Mouse (Mus musculus) frontal cortex, postnatal 36 days (tissue): ENCODE data around the gene Itgb5.

Experiments used
- DNase-seq, 2 experiments: peaks; one replicate each; pipeline ENCODE4 v3.0.0; 2022; ENCODE audit warnings: low spot score in 2 of 2

Gene Itgb5

GRCm38 (mm10) chr16:33832057-33832456 lies 2.6 kb downstream of the Itgb5 start:
- DNase-seq = no peak

- peak in 1 of 2 experiments; percentile 20 for DNase-seq
Measured at GRCm38 (mm10) chr16:33832728-33833428, 3.4 kb downstream of the Itgb5 start.

GRCm38 (mm10) chr16:33833429-33833753 lies 3.9 kb downstream of the Itgb5 start:
- no peak for DNase-seq

GRCm38 (mm10) chr16:33833781-33834482 lies 4.5 kb downstream of the Itgb5 start:
- no peak for DNase-seq

GRCm38 (mm10) chr16:33836676-33837075 lies 7.2 kb downstream of the Itgb5 start:
- DNase-seq = no peak

- DNase-seq = no peak
Measured at GRCm38 (mm10) chr16:33837191-33837590, 7.7 kb downstream of the Itgb5 start.

- DNase-seq = no peak
Measured at GRCm38 (mm10) chr16:33840616-33841015, 11.2 kb downstream of the Itgb5 start.

GRCm38 (mm10) chr16:33842081-33842880 lies 12.8 kb downstream of the Itgb5 start:
- DNase-seq = no peak

- DNase-seq = no peak
Measured at GRCm38 (mm10) chr16:33844150-33844611, 14.7 kb downstream of the Itgb5 start.

GRCm38 (mm10) chr16:33844866-33845265 lies 15.4 kb downstream of the Itgb5 start:
- DNase-seq = no peak

- no peak for DNase-seq
Measured at GRCm38 (mm10) chr16:33853271-33853670, 23.8 kb downstream of the Itgb5 start.

GRCm38 (mm10) chr16:33858766-33859165 lies 29.3 kb downstream of the Itgb5 start:
- no peak for DNase-seq

- DNase-seq = no peak
Measured at GRCm38 (mm10) chr16:33859380-33859779, 29.9 kb downstream of the Itgb5 start.

- peak; percentile 74 to 81 for DNase-seq
Measured at GRCm38 (mm10) chr16:33859988-33860700, 30.7 kb downstream of the Itgb5 start.

GRCm38 (mm10) chr16:33862406-33862805 lies 32.9 kb downstream of the Itgb5 start:
- no peak for DNase-seq

GRCm38 (mm10) chr16:33863208-33863751 lies 33.8 kb downstream of the Itgb5 start:
- no peak for DNase-seq

- no peak for DNase-seq
Measured at GRCm38 (mm10) chr16:33870224-33870785, 40.8 kb downstream of the Itgb5 start.

- no peak for DNase-seq
Measured at GRCm38 (mm10) chr16:33870988-33871758, 41.7 kb downstream of the Itgb5 start.

GRCm38 (mm10) chr16:33871865-33872443 lies 42.5 kb downstream of the Itgb5 start:
- no peak for DNase-seq

GRCm38 (mm10) chr16:33873282-33873681 lies 43.8 kb downstream of the Itgb5 start:
- no peak for DNase-seq
